Mouse (Mus musculus) stomach, postnatal 0 days (tissue): ENCODE results near the gene Hist1h1d.

Experiments
- CTCF ChIP-seq: IDR thresholded peaks from 2 replicates; pipeline ENCODE4 v1.5.1; 2016; ENCODE audit warnings: antibody characterized with exemption, low read depth, mild to moderate bottlenecking, moderate library complexity
- EP300 ChIP-seq: optimal IDR thresholded peaks from 2 replicates; pipeline ENCODE3; 2016; ENCODE audit warnings: antibody characterized with exemption

DNA sequence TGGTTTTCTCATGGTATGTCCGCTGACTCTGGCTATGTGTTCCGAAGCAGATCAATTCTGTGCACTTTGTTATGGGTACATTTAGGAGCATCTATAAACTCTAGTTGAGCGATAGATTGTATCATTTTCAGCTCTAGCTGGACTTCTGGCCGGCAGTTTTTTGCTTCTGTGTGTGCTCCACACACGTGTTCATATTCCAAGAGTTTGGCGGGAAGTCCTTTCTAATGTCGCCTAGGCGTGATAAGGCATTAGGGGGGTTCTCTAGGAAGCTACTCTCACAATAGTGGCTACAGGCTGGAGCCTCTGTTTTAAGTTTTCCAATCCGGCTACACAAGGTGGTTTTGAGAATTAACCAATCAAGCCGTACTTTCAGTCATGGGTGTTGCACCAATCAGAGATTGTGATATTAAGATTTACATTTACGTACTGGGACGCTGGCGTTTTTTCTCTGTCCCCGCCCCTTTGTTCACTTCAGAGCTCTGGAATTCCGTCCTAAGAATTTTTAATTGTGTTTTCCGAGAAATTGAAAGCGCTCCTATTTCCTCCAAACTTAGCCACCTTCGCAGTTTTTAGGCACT lies 2.9 kb downstream of the Hist1h1d start:
- TF ChIP-seq CTCF, result no peak
- TF ChIP-seq EP300, result peak; percentile 82
